Mouse (Mus musculus): Measurements from ENCODE around the gene Spata1. TPM values are rescaled to one million over a fixed set of nuclear protein-coding genes. Genes with fewer than 3 reads are reported as not detected.

Spata1 gene
- total RNA-seq (2023), result 10 to 100 TPM in 1 of 2 experiments, 1 to 10 TPM in 1; 7.2 to 12.4 TPM

GRCm38 (mm10) chr3:146499431-146500002, at the start of gene Spata1, which contains the start of gene Gng5:
Gene Spata1, minus strand, starts transcription at chr3:146499753.
Gene Gng5, plus strand, starts transcription at chr3:146499807.

DNA sequence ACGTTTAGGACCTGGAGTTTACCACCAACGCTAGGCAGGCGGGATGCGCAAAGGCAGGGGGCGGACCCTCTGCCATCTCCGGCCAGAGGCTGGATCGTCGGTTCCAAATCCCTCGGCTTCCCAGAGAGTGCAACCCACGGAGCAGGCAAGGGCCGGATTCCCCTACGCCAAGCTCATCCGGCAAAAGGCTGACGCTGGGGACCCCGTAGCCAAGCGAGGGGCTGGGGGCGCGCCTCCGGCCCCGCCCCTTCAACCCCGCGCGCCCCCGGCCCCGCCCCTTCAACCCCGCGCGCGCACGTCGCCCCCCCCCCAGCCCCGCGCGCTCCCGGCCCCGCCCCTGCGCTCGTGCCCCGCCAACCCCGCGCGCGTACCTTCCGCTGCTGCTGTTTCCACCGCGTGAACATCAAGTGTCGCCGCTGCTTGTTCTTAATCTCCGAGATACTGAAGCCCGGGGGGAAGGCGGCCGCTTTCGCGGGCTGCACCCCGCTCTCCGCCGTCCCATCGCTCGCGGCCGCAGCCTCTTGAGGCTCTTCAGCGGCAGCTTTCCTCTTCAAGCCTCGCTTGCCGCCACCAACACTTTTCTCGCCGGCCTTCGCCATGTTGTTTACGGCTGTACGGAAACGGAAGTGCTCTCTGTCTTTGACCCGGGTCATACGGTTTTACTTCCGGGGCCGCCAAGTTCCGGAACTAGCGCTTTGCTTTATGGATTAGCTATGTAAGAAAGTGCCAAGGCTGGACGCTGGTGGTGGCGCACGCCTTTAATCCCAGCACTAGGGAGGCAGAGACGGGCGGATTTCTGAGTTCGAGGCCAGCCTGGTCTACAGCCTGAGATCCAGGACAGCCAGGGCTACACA, 21.5 kb upstream of the Spata1 start, which contains the start of gene Rpf1:
TSS of gene Rpf1 (minus strand) at position 632 of the 854 bp plus-strand sequence.

DNA sequence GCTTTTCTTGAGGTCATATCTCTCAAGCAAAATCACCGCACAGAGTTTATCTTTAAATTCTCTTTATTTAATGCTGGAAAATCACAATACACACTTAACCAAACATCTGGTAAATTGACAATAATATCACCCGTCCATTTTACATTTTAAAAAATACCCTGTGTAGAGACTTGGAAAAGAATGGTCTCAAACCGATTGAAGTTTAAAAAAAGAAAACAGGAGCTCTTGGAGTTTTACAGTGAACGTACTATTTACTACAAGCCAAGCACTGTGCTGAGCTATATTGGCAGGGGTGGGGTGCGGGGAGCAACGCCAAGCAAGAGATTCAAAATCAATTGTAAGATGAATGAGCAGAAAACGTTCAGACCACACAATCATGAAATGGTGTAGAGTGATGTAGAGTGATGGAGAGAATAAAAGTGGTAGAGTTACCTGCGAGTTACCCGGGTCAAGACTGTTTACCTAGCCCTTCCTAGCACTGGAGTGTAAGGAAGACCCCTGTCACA, 49.8 kb downstream of the Spata1 start, which contains the start of gene Ctbs:
TSS of gene Ctbs (plus strand) at position 51 of the 506 bp plus-strand sequence.

Other genes starting within 250 kb of the Spata1 start
- gene Ssx2ip, start 95.1 kb downstream of the Spata1 start, total RNA-seq (2023), result 1 to 10 TPM; 1.8 to 2.0 TPM
- 10 to 100 TPM in 1 of 2 experiments, 1 to 10 TPM in 1; 9.7 to 17.0 TPM for gene Ctbs, start 50.0 kb downstream of the Spata1 start, total RNA-seq (2023)
- gene Gng5, start 54 bp upstream of the Spata1 start, total RNA-seq (2023), result 100 to 1,000 TPM; 145 to 167 TPM
- 10 to 100 TPM; 96.6 to 97.3 TPM for gene Rpf1, start 21.7 kb upstream of the Spata1 start, total RNA-seq (2023)
- gene Uox, start 70.7 kb upstream of the Spata1 start, total RNA-seq (2023), result not detected
- gene Dnase2b, start 115.8 kb upstream of the Spata1 start, total RNA-seq (2023), result not detected
- gene 4930503B20Rik, start 151.6 kb upstream of the Spata1 start, total RNA-seq (2023), result not detected
- gene Samd13, start 185.8 kb upstream of the Spata1 start, total RNA-seq (2023), result not detected